In genomic region chr2:168923706-168924105, GRCm38 (mm10) we compare ENCODE assay signal across 9 mouse cellular contexts. TPM values are rescaled to one million over a fixed set of nuclear protein-coding genes. Genes with fewer than 3 reads are reported as not detected.
A peak's percentile ranks its signal among the peaks of the same experiment; 100 is the strongest.
DNase-seq lines count a peak whose midpoint lies in the region; ATAC-seq and TF ChIP-seq lines count a peak whose summit lies in the region.
"Had no signal": no experiment of that assay in that cellular context is flagged by ENCODE, and none has a peak within 500 bp of the region (broad histone marks: within the 10 kb centered on the region; RNA-seq: fewer than 3 reads in every experiment).

No protein-coding gene starts in this region.

- ATAC-seq in liver, embryonic 14.5 days (ENCODE audit: insufficient read depth) = no peak
- no peak for ATAC-seq in liver, embryonic 12.5 days

- no peak overlapping the region for H3K9ac ChIP-seq in liver, embryonic 14.5 days (replicated peaks)
- no peak overlapping the region for H3K9ac ChIP-seq in liver, embryonic 12.5 days
- H3K9ac ChIP-seq: neural tube, embryonic 13.5 days had no signal

- no peaks in the 10 kb centered on the region for H3K27me3 ChIP-seq in liver, embryonic 14.5 days (ENCODE audit: control insufficient read depth, insufficient read depth, low read length)
- H3K27me3 ChIP-seq in liver, embryonic 12.5 days (replicated peaks) = 0 out of 2 replicates have a peak, but pooled peaks cover 8% of the 10 kb centered on the region
- H3K27me3 ChIP-seq: neural tube, embryonic 13.5 days had no signal

- H3K4me2 ChIP-seq in liver, embryonic 14.5 days (ENCODE audit: low read depth) = no peak overlapping the region
- H3K4me2 ChIP-seq in liver, embryonic 12.5 days = no peak overlapping the region
- H3K4me2 ChIP-seq: neural tube, embryonic 13.5 days had no signal

- no peak overlapping the region for H3K4me3 ChIP-seq in liver, embryonic 14.5 days (ENCODE audit: insufficient read depth in 1 of 2, low read depth in 2 of 2, low read length in 2 of 2)
- no peak overlapping the region for H3K4me3 ChIP-seq in liver, embryonic 12.5 days
- H3K4me3 ChIP-seq: neural tube, embryonic 13.5 days had no signal

- DNase-seq in cerebellum, postnatal 14 days = peak; percentile 77
- DNase-seq in cerebellum, adult 9-11 months = no peak
- no peak for DNase-seq in liver, embryonic 14.5 days (ENCODE audit: low read depth in 3 of 3, low spot score in 3 of 3)
- DNase-seq in adipocyte (ENCODE audit: low spot score) = peak; percentile 75
- peak; percentile 19 to 71 for DNase-seq in kidney, postnatal 36 days
- DNase-seq in retina, postnatal 1 day = peak; percentile 69
- DNase-seq in urinary bladder, adult 2 months (ENCODE audit: low spot score) = no peak

- no peak for TF ChIP-seq EP300 in liver, embryonic 14.5 days (IDR thresholded peaks at IDR 0.05; ENCODE audit: low read depth)

- H3K36me3 ChIP-seq in liver, embryonic 14.5 days (replicated peaks; ENCODE audit: control insufficient read depth, insufficient read depth, low read depth) = no peaks in the 10 kb centered on the region; the same call in none of the 2 replicates
- H3K36me3 ChIP-seq in liver, embryonic 12.5 days = peaks cover 41% of the 10 kb centered on the region

- no peaks in the 10 kb centered on the region for H3K9me3 ChIP-seq in liver, embryonic 14.5 days (ENCODE audit: control insufficient read depth, low read length)
- no peaks in the 10 kb centered on the region for H3K9me3 ChIP-seq in liver, embryonic 12.5 days (replicated peaks)
- H3K9me3 ChIP-seq: neural tube, embryonic 13.5 days had no signal

- H3K27ac ChIP-seq in liver, embryonic 14.5 days = no peak overlapping the region
- H3K27ac ChIP-seq in liver, embryonic 12.5 days = no peak overlapping the region
- H3K27ac ChIP-seq: neural tube, embryonic 13.5 days had no signal

- H3K4me1 ChIP-seq in liver, embryonic 14.5 days (replicated peaks; ENCODE audit: control insufficient read depth in 2 of 2, insufficient read depth in 2 of 2, low read length in 1 of 2) = no peaks in the 10 kb centered on the region
- no peaks in the 10 kb centered on the region for H3K4me1 ChIP-seq in liver, embryonic 12.5 days
- H3K4me1 ChIP-seq: neural tube, embryonic 13.5 days had no signal

- TF ChIP-seq CTCF in liver, embryonic 14.5 days (IDR thresholded peaks at IDR 0.05; ENCODE audit: low read depth) = peak; percentile 48; the same call in 1 of the 2 replicates

- 20% methylated on average over 9 of the region's 9 CpGs for WGBS in liver, embryonic 14.5 days (ENCODE audit: insufficient replicate concordance)
- WGBS in liver, embryonic 12.5 days (ENCODE audit: insufficient replicate concordance) = 23% methylated on average over 9 of the region's 9 CpGs

RNA-seq across cellular contexts. Expression of gene Zfp64, which starts 31.7 kb away (rescaled TPM):
- 7.2 and 7.6 TPM in 2 replicates for polyA plus RNA-seq in liver, embryonic 14.5 days (2012; rRNA removed)
- 7.1 and 9.4 TPM in 2 replicates for polyA plus RNA-seq in liver, embryonic 14.5 days (2014; fragmentation: Nextera tagmentation; extraction: Ambion mirVana)
- 16.6 and 18.8 TPM in 2 replicates for polyA plus RNA-seq in liver, embryonic 12.5 days (2016; fragmentation: Nextera tagmentation; extraction: Ambion mirVana)
- polyA plus RNA-seq in urinary bladder, adult 2 months (2012; rRNA removed) = 13.4 and 14.3 TPM in 2 replicates

Comparison
In these comparisons a context has a peak if more than half of its experiments do, and no peak if none do; other contexts are left out.
1. DNase-seq: peak in cerebellum, postnatal 14 days (2 of 2), adipocyte (single experiment), kidney, postnatal 36 days (2 of 2) and retina, postnatal 1 day (single experiment); none in cerebellum, adult 9-11 months (single experiment), liver, embryonic 14.5 days (0 of 3) and urinary bladder, adult 2 months (single experiment).